Mouse (Mus musculus) embryonic facial prominence, embryonic 11.5 days (tissue): Measurements from ENCODE around the gene Yif1a. TPM values are rescaled to one million over a fixed set of nuclear protein-coding genes. Genes with fewer than 3 reads are reported as not detected.
A peak's percentile ranks its signal among the peaks of the same experiment; 100 is the strongest.

ENCODE experiments used
- ATAC-seq: fragments of 200-750 bp; cut with Nextera tagmentation; replicated peaks from 2 replicates; pipeline ENCODE4 v1.8.0; 2017; ENCODE audit warnings: low read depth; ENCODE audit not compliant: insufficient number of reproducible peaks, low FRiP score, low TSS enrichment
- DNase-seq: peaks from one replicate; pipeline ENCODE4 v3.0.0-alpha.2; 2015; ENCODE audit warnings: low spot score
- H3K27ac ChIP-seq: fragments of 300-500 bp; sonication (generic); replicated peaks from 2 replicates; pipeline ENCODE4 v1.5.1; 2014; ENCODE audit warnings: mild to moderate bottlenecking, low read depth, low read length, control low read depth
- H3K27me3 ChIP-seq: fragments of 300-500 bp; sonication (generic); 2 replicates; pipeline ENCODE4 v1.6.1; 2014; ENCODE audit warnings: mild to moderate bottlenecking, low read length, moderate library complexity, mixed read lengths; ENCODE audit not compliant: control insufficient read depth, insufficient read depth
- H3K36me3 ChIP-seq: fragments of 300-500 bp; sonication (generic); replicated peaks from 2 replicates; pipeline ENCODE4 v1.6.1; 2014; ENCODE audit warnings: low read depth, mild to moderate bottlenecking, low read length, moderate library complexity, mixed read lengths; ENCODE audit not compliant: control insufficient read depth, insufficient read depth
- H3K4me1 ChIP-seq: fragments of 300-500 bp; sonication (generic); 2 replicates; pipeline ENCODE4 v1.6.1; 2014; ENCODE audit warnings: low read length, mixed read lengths; ENCODE audit not compliant: control insufficient read depth, insufficient read depth
- H3K4me2 ChIP-seq: fragments of 300-500 bp; sonication (generic); 2 replicates; pipeline ENCODE4 v1.6.1; 2014; ENCODE audit warnings: low read depth, mild to moderate bottlenecking, control low read depth, low read length, moderate library complexity
- H3K4me3 ChIP-seq: fragments of 300-500 bp; sonication (generic); 2 replicates; pipeline ENCODE4 v1.5.1; 2014; ENCODE audit warnings: low read depth, low read length, control low read depth
- H3K9ac ChIP-seq: fragments of 300-500 bp; sonication (generic); replicated peaks from 2 replicates; pipeline ENCODE4 v1.6.1; 2014; ENCODE audit warnings: mild to moderate bottlenecking, control low read depth, low read length
- H3K9me3 ChIP-seq: fragments of 300-500 bp; sonication (generic); replicated peaks from 2 replicates; pipeline ENCODE4 v1.6.1; 2016; ENCODE audit warnings: mild to moderate bottlenecking, low read length, inconsistent platforms, mixed read lengths; ENCODE audit not compliant: control insufficient read depth
- WGBS: fragments of 180-500 bp; shearing (Covaris S2); extraction: QIAGEN DNeasy Blood & Tissue Kit; methylation state at CpG from one replicate; pipeline ENCODE4 v1.1.7; 2014; 5-methylcytosine and 5-hydroxymethylcytosine counted together
- polyA plus RNA-seq: library from polyadenylated mRNA; unstranded; fragments of >200 nt; fragmentation: Nextera tagmentation; extraction: Ambion mirVana; gene quantifications from 2 replicates; pipeline ENCODE4 v1.2.1, GENCODE M21; 2014

The Yif1a gene
- polyA plus RNA-seq, 1 experiment from 2014 or later = 62.8 TPM

- Histone ChIP-seq H3K27ac (no peak overlapping the region), H3K9ac (no peak overlapping the region), H3K9me3 (no peaks in the 10 kb centered on the region), H3K27me3 (peaks cover 23% of the 10 kb centered on the region), H3K4me3 (no peak overlapping the region), H3K4me2 (no peak overlapping the region), H3K4me1 (peaks cover 12% of the 10 kb centered on the region), H3K36me3 (no peaks in the 10 kb centered on the region; the same call in 1 of the 2 replicates)
- 22% methylated on average over 9 of the region's 9 CpGs for WGBS
- peak; percentile 73 for DNase-seq
- no peak for ATAC-seq
These were observed 34.4 kb upstream of the Yif1a start for GRCm38 (mm10) chr19:5053909-5054308.

GRCm38 (mm10) chr19:5056251-5056650 lies 32.1 kb upstream of the Yif1a start:
- H3K9ac ChIP-seq = peak overlapping the region; percentile 15; the same call in 1 of the 2 replicates
- no peaks in the 10 kb centered on the region for H3K9me3 ChIP-seq
- peaks cover 22% of the 10 kb centered on the region for H3K4me1 ChIP-seq
- DNase-seq = peak; percentile 89
- 10% methylated on average over 6 of the region's 6 CpGs for WGBS
- H3K4me3 ChIP-seq = no peak overlapping the region
- peaks cover 23% of the 10 kb centered on the region for H3K27me3 ChIP-seq
- H3K4me2 ChIP-seq = no peak overlapping the region
- no peak overlapping the region for H3K27ac ChIP-seq
- H3K36me3 ChIP-seq = no peaks in the 10 kb centered on the region
- ATAC-seq = no peak; the same call in 1 of the 2 replicates

- DNase-seq = no peak
These were observed 30.2 kb upstream of the Yif1a start for GRCm38 (mm10) chr19:5057876-5058775.

GRCm38 (mm10) chr19:5058801-5059771 lies 29.3 kb upstream of the Yif1a start:
- Histone ChIP-seq H3K27me3 (no peaks in the 10 kb centered on the region), H3K4me1 (peaks cover 22% of the 10 kb centered on the region), H3K9ac (peak overlapping the region; percentile 15; the same call in 1 of the 2 replicates), H3K36me3 (no peaks in the 10 kb centered on the region), H3K4me2 (no peak overlapping the region), H3K9me3 (no peaks in the 10 kb centered on the region), H3K27ac (peak overlapping the region; percentile 39; the same call in 1 of the 2 replicates), H3K4me3 (no peak overlapping the region)
- ATAC-seq (peak; percentile 14), DNase-seq (peak; percentile 49)
- 12% methylated on average over 10 of the region's 10 CpGs for WGBS

More at GRCm38 (mm10) chr19:5057876-5058775, 30.2 kb upstream of the Yif1a start:
- no peak overlapping the region for H3K9ac ChIP-seq
- WGBS = 23% methylated on average over 16 of the region's 16 CpGs
- no peaks in the 10 kb centered on the region for H3K36me3 ChIP-seq
- no peak for ATAC-seq
- H3K9me3 ChIP-seq = no peaks in the 10 kb centered on the region
- no peak overlapping the region for H3K4me3 ChIP-seq
- peaks cover 6% of the 10 kb centered on the region; the same call in 1 of the 2 replicates for H3K27me3 ChIP-seq
- H3K4me1 ChIP-seq = peaks cover 22% of the 10 kb centered on the region
- H3K27ac ChIP-seq = no peak overlapping the region; the same call in 1 of the 2 replicates
- no peak overlapping the region for H3K4me2 ChIP-seq

GRCm38 (mm10) chr19:5060365-5061330 lies 27.7 kb upstream of the Yif1a start:
- H3K27me3 ChIP-seq = no peaks in the 10 kb centered on the region
- DNase-seq (no peak), ATAC-seq (no peak)
- no peak overlapping the region for H3K9ac ChIP-seq
- peaks cover 22% of the 10 kb centered on the region for H3K4me1 ChIP-seq
- WGBS = 45% methylated on average over 5 of the region's 5 CpGs
- 0 out of 2 replicates have a peak overlapping the region, but pooled peaks have one; percentile 16 for H3K27ac ChIP-seq
- H3K4me3 ChIP-seq = no peak overlapping the region
- H3K9me3 ChIP-seq = no peaks in the 10 kb centered on the region
- H3K4me2 ChIP-seq = no peak overlapping the region
- H3K36me3 ChIP-seq = no peaks in the 10 kb centered on the region

GRCm38 (mm10) chr19:5062041-5062440 lies 26.3 kb upstream of the Yif1a start:
- no peak overlapping the region for H3K4me2 ChIP-seq
- H3K27me3 ChIP-seq = no peaks in the 10 kb centered on the region
- ATAC-seq (no peak), DNase-seq (no peak)
- no peaks in the 10 kb centered on the region for H3K9me3 ChIP-seq
- H3K4me1 ChIP-seq = peaks cover 22% of the 10 kb centered on the region
- no peaks in the 10 kb centered on the region for H3K36me3 ChIP-seq
- no peak overlapping the region for H3K27ac ChIP-seq
- H3K4me3 ChIP-seq = no peak overlapping the region
- WGBS = 87% methylated on average over 5 of the region's 5 CpGs
- no peak overlapping the region for H3K9ac ChIP-seq

GRCm38 (mm10) chr19:5062446-5062845 lies 25.9 kb upstream of the Yif1a start:
- Histone ChIP-seq H3K27me3 (no peaks in the 10 kb centered on the region), H3K4me1 (peaks cover 22% of the 10 kb centered on the region), H3K36me3 (no peaks in the 10 kb centered on the region), H3K9ac (no peak overlapping the region), H3K9me3 (no peaks in the 10 kb centered on the region), H3K4me3 (no peak overlapping the region), H3K27ac (no peak overlapping the region), H3K4me2 (no peak overlapping the region)
- DNase-seq (no peak), ATAC-seq (no peak)
- 47% methylated on average over 6 of the region's 6 CpGs for WGBS
